Mouse (Mus musculus) adrenal gland, postnatal 0 days (tissue): ENCODE results near the gene Rassf3. TPM values are rescaled to one million over a fixed set of nuclear protein-coding genes. Genes with fewer than 3 reads are reported as not detected.

Experiments
- polyA plus RNA-seq: library from polyadenylated mRNA; unstranded; fragments of >200 nt; fragmentation: Nextera tagmentation; extraction: Ambion mirVana; gene quantifications from 2 replicates; pipeline ENCODE4 v1.2.1, GENCODE M21; 2015

Rassf3 gene
- 6.4 and 9.3 TPM in 2 replicates for polyA plus RNA-seq

DNA sequence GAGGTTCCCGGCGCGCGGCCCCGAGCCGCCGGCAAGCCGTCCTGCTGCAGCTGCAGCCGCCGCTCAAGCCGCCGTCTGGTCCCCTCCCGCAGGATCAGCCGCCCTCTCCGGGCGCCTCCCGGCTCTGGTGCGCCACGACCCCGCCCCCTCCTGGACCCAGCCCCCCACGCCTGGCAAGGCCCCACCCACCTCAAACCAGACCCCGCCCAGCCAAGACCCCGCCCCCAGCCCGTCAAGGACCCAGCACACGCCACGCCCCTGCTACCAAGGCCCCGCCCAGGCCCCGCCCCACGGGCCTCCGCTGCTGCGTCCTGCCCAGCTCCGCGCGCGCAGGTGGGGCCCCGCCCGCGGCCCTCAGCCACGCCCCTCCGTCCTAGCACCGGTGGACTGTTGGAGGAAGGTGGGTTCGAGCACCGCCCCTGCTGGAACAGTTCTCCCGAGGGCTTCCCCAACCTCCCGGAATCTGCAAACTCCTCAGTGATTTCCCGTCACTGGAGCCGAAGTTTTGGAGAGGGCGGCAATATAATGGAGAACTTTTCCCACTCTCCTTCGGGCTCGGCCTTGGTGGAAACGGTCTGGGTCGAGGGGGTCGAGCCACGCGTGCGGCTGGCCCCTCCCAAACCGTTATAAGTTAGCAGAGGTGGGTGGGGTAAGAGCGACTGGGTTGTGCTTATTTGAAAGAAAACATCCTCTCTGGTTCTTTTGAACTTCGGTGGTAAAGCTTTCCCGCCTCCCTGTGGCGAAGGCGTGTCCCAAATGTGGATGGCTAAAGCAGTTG is at the start of gene Rassf3:
Gene Rassf3 (minus strand): TSS at position 158 of the 778 bp plus-strand sequence.

DNA sequence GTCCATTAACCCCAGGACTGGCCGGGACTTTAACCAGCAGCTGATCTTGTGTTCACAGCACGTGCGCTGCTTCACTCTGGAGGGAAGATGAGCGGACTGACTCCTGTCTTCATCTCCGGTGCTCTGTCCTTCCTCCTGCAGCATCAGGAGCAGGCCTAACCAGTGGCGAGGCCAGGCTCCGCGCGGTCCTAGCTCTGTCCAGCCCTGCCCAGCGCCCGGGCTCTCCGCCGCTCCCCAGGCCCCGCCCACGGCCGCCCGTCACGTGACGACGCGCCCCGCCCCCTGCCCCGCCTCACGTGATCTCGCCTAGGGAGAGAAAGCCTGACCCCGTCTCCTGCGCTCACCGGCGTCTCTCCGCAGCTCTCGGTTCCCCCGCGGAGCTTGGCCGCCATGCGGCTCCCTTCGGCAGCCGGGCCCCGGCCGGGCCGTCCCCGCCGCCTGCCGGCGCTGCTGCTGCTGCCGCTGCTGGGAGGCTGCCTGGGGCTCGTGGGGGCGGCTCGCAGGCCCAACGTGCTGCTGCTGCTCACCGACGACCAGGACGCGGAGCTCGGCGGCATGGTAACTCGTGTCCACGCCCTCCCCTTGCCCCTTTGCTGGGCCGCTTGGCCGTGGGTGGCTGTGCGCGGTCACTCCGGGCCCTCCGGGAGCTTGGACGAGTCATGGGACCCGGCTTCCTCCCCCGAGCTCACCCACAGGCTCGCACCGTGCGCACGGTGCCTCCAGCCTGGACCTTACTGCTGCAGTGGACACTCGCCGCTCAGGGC is 111.2 kb downstream of the Rassf3 start, which contains the start of gene Gns:
Gene Gns (plus strand): TSS at position 290 of the 764 bp plus-strand sequence.

Other genes starting within 250 kb of the Rassf3 start
- 0.47 and 1.4 TPM in 2 replicates for gene Tbc1d30, start 125.1 kb downstream of the Rassf3 start, polyA plus RNA-seq
- 37.8 and 49.9 TPM in 2 replicates for gene Gns, start 111.3 kb downstream of the Rassf3 start, polyA plus RNA-seq
- gene Tbk1, start 110.4 kb upstream of the Rassf3 start, polyA plus RNA-seq = 21.5 and 28.7 TPM in 2 replicates
- gene Xpot, start 150.0 kb upstream of the Rassf3 start, polyA plus RNA-seq = 15.9 and 27.8 TPM in 2 replicates
- gene D930020B18Rik, start 165.2 kb upstream of the Rassf3 start, polyA plus RNA-seq = 0.05 TPM in 1 of 2 replicates, not detected in the other